Mouse (Mus musculus): ENCODE measurements at regions not wholly inside any gene's neighbourhood (a gene's known extent, or its start where the extent isn't known, plus 50 kb on each side); places are given as distances from the start of the nearest gene placed in this dataset.
A peak's percentile ranks its signal among the peaks of the same experiment; 100 is the strongest.

DNA sequence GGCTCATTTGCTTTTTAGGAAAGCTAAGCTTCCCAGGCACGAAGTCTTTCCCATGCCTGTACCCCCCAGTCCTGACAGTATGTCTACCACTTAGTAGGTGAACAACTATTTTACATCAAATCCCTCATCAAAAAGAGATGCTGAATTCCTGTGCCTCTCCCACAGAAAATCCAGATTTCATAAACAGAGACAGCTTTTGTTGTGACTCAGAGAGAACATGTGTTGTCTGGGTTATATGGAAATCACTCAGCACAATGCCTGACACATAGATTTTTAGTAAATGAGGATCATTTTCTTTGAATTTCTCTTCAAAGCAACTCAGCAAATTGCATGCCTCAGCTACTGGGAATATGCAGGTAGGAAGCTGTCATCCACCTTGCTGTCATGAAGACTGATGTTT is 193.5 kb downstream of the Usp46 start:
- no peak for DNase-seq

DNA sequence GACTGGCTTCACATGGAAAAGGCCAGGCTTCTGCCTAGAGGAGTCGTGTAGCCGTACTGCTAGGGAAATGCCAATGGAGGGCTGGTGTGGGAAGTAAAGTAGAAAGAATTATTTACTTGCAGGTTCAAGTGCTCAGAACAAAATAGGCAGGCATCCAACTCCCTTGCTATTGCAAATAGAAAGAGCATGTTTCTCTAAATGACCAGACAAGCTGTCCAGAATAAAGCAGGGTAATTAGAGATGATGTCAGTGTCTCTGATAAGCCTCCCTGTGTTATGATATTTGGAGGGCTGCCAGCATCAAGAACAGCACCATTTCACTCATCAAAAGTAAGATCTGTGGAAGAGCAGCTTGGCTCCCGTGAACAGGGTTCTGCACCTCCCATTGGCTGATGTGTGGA is 192.4 kb downstream of the Usp46 start:
- peak; percentile 26 to 27 for DNase-seq

DNA sequence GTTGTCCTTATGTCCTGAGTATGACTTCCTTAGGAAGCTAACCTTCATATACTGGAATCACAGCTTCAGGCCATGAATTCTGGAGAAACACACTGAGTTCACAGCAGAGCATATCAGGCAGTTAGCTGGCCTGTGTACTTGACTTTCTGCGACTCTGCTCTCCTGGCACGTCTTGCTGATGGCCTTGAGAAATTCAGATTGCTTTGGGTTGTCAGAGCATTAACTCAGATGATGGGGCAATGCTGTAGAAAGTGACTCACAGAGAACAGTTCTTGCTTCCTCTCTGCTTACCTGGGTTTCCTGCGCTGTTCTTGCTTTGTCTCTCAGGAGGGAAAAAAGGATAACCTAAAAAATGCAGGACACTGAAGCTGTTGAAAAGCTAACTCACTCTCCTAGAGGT is 187.3 kb downstream of the Usp46 start:
- peak; percentile 32 to 51 for DNase-seq

DNA sequence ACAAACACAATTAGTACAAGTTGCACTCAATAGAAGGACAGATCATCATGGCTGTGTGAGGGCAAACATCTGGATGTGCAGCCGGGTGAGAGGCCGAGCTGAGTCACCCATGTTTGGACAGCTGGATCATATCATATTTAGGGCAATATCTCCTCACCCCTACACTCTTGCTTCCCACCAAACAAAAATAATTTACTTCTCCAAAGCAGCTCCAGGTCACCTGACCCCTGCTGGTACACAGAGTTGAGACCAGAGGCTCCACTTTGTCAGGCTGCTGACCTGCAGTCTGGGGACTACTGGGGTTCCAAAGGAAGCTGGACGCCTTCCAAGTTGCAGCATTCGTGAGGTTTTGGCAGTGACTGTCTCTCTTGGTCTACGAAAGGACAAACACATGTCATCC is 186.3 kb downstream of the Usp46 start:
- peak; percentile 81 to 87 for DNase-seq

DNA sequence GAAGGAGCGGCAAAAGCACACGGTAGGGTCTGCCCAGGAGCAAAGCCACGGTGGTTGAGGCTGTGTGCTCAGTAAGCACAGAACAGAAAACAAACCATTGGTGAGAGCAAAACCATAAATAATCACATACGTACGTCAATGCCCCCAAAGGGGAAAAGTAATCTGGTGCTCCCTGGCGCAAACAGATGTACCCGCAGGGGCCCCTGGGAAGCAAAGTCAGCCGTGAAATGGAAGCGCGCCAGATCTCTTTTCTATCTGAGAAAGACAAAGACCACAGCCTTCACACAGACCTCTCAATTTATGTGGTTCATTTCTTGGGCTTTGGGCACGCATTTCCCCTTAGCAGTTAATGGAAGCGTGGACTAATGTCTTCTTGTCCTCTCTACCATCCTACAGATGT is 183.2 kb downstream of the Usp46 start:
- DNase-seq, result no peak

DNA sequence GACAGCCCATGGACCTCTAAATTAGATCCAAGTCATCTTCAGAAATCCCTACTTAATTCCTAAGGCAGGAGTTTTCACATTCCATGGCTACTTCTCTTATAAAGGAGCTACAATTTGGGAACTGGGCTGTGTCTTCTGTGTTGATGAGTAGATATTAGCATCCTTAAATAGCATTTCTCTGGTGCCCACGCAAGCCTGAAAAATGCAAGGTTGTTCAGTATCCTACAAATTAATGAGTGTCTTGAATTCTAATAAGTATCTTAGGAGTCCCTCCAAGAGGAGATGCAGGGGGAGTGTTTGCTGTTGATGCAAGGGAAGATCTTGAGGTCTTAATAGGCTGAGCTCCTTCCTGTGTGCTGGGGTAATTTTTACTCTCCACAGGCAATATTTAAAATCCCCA is 182.5 kb downstream of the Usp46 start:
- DNase-seq, result no peak

DNA sequence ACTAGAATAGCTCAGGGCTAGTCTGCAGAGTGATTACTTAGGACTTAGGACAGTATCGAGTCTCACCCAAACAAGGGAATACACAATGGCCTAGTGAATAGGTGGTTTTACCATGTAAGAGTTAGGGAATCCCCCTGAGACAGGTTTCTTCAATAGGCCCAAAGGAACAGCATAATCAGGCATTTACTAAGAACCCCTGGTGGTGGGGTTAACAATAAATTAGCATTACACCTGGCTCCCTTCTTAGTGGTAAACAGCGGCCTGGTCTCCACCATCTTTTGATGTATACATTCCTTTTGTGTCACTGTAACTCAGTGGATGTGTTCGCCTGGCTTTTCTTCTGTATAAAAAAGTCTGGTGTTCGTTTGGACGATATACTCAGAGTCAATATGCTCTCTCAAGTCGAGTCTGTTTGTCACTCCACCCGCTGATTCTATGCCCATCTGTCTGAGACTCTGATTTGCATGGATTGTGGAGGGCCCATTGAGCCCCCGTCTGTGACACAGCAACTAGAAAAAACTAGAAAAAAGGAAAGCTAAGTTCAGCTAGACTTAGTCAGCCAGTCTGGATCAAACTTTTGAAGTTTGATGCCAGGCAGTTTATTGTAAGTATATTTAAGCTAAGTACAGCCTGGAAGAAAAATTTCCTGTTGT is 180.8 kb downstream of the Usp46 start:
- DNase-seq, result no peak

DNA sequence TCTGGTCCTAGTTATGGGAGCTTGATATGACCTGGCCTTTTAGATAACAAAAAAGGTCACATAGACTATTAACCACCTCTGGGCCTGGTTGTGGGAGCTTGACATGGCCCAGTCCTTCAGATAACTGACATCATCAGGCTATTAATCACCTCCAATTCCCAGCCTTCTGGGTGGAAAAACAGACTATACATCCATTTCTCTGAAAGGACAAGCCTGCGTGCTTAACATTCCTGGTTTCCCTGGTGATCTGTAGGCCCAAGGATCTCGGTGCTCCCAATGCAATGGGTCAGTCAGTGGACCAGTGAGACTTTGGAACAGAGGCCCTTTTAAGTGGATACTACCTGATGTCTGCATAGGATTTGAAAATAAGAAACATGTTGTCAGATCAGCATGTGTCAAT is 179.8 kb downstream of the Usp46 start:
- no peak for DNase-seq

DNA sequence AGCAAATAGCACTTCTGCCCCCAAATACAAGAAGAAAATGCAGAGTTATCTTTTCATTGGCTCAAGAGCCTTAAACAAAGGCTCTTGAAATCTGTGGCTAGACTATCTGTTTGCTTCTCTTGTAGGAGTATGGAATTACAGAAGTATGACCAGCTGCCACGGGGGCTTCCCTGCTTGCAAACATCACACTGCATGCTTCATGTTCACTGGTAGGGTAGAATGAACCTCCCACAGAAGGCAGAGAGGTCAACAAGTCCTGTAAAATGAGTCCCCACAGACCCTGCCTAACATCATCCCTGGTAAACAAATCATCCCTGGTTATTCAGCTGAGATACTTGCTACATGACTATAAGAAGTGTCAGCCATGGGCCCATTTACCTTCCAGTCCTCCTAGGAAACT is 178.9 kb downstream of the Usp46 start:
- no peak for DNase-seq

DNA sequence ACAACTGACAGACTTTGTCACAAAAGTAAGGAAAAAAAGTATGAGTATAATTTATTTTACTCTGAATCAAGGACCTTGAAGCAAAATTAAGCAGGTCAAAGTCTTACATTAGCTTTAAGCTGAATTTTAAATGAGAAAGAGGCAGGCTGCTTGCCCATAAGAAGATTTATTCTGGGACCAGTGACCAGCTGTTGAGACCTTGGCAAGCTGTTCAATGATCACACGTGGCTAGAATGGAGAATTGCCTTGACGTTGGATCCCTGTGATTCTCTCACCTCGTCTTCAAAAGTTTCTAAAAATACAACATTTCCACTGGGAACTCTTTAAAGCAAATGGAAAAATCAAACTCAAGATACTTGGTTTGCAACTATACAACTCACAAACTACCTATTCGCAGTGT is 177.3 kb downstream of the Usp46 start:
- DNase-seq, result peak in 1 of 2 experiments; percentile 14

DNA sequence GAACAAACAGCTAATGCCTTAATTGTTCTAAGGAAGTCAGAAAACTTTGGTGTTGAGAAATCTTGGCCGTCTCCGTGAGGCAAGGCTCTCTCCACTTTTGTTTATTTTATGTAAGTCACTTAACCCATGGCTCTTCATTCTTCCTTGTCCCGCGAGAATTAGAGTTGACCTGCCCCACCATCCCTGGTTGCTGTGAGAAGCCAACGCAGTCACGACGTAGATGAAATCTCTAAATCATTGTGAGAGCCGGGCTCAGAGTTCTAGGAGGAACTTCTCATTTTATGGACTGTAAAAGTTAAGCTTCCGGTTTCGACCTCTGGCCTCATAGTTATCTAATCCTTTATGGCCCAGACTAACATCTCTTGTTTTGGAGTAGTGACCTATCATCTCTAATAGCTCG is 176.6 kb downstream of the Usp46 start:
- DNase-seq, result no peak

DNA sequence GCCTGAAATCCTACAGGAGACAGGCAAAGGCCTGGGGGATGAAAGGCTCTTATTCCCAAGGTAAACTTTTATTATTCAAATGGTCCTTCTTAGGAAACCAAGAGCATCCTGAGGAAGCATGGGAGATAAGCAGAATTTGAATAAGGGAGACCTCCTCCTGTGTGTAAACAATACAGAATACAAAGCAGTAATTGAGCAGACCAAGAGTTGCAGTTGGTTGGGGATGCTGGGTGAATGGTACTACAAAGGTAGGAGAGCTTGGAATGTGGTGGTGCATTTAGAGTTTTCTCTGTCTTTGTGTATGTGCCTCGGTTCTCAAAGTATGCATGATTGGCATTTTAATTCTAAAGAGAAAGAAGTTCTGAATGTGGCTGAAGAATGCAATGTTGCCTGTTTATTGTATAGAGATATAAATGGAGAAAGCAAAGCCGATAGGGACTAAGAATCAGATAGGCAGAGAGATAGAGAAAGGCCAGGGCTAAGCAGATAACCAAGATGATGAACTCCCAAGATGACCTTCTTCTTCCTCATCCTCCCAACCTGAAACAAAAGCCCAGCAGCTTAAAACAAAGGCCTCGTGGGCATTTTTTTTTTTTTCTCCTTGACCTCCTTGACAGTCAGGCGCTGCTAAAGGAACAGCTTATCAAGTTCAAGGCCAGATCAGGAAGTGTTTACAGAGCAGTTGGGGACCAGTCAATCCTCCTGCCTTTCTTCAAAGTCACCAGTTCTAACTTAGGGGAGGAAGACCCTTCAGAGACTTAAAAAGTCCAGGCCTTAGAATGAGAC is 175.6 kb downstream of the Usp46 start:
- DNase-seq, result no peak

DNA sequence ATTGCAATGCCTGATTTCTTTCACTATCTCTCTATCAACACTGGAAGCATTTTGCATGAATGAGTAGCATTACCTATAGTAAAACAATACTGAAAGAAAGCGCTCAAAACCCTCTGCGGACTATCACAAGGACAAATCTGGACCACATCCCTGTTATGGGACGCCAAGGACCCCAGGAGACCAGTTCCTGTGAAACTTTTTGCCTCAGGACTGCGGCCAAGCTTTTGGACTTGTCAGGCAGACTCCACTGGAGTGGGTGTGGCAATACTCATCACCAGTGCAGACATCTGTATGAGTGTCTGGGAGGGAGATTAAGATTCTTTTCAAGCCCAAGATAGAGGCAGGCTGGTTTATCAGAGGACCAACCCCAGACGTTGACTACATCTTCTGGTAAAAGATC is 173.0 kb downstream of the Usp46 start:
- DNase-seq, result no peak

DNA sequence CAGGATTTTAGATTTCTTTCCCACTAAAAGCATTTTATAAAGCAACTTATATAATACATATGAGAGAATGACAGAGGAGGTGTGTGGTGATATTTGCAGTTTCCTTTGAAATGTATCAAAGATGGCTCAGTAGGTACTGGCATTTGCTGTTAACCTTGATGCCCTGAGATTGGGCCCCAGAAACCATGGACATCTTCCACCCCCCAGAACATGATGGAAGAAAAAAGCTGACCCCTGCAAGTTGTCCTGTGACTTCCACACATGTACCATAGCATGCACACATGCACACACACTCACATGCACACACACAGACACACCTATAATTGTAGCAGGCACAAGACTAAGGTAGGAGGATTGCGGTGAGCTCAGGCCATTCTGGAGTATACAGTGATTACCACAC is 171.4 kb downstream of the Usp46 start:
- no peak for DNase-seq

DNA sequence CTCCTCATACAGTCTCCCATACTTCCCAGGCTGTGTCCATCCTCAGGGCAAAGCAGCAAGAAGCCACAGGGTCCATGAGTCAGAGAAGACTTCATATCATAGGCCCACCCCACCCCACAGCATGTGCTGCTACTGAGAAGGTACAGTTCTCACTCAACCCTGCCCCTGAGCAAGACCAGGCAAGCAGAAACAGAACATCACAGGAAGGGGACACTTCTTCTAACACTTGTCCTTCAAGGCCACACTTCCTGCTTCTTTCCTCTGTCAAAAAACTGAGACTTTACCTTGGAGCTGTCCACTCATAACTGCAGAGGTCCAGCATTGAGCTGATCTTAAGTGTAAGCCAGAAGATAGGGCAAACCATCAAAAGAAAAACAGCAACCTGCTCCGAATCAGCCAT is 166.6 kb downstream of the Usp46 start:
- no peak for DNase-seq

DNA sequence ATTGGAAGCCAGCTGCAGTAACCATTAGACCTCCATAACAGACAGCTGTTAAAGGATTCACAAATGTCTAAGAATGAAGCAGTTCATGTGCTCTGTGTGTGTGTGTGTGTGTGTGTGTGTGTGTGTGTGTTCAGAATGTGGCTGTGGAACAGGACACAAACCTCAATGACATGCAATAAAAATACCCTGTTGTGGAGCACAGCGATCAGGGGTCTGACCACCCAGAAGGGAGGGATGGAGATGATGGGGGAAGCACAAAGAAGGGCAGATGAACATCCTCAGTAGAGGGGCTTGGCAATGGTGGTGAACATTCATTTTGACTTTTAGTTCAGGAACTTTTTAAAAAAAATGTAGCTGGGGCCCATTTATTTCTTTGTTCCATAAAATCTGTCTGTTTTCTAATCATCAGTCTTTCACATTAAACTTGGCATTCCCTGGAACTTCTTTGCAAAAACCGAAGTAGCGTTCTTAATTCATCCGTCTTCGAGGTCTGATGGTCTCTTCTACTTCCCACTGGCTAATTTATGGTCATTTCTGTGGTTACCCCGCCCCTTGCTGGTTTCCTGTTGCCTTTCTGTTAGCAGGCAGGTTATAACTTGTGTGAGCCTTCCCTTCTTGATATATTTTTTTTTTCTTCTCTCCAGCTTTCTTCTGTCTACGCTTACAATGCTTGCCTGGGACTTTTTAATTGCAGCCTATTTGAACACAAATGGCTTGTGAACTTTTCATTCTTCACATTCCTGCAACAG is 165.6 kb downstream of the Usp46 start:
- no peak for DNase-seq

DNA sequence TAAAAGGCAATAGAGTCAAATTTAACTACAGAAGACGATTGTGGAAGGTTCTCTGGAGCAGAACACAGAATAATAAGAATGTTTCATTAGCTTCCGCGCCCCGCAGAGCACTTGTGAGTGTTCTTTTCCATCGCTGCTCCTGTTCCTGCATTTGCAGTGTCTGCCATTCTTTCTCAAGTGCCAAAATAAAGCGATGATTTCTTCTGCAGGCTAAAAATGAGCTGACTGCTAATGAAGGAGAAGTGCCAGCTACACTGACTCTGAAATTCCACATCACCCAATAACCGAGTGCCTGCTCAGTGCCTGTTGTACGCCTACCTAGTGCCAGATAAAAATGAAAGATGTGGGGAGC is 165.0 kb downstream of the Usp46 start:
- no peak for DNase-seq

DNA sequence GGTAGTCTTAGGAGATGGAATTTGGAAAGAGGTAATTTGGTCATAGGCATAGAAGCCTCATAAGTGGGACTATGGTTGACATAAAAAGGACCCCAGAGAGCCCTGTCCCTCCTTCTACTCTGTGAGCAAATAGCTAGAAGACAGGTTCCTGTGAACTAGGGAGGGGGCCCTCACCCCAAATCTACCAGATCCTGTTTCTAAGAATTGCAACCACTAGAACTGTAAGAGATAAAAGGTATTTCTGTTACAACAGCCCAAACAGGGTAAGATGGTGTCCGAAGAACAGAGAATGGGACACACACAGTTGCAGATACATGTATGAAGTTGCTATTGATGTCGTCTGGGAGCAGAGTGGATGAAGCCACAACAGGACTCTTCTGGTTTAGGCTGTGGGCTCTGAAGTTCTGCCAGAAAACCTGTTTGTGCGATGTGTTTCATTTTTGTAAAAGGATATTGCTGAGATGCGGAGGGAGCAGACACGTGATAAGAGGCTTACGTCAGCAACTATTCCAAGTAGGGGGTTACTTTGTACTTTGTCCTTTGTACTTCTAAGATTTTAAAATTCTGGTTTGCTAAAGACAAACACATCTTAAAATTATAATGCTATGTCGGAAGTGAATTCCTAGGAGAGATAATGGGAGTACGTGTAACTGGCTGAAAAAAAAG is 164.0 kb downstream of the Usp46 start:
- DNase-seq, result no peak

DNA sequence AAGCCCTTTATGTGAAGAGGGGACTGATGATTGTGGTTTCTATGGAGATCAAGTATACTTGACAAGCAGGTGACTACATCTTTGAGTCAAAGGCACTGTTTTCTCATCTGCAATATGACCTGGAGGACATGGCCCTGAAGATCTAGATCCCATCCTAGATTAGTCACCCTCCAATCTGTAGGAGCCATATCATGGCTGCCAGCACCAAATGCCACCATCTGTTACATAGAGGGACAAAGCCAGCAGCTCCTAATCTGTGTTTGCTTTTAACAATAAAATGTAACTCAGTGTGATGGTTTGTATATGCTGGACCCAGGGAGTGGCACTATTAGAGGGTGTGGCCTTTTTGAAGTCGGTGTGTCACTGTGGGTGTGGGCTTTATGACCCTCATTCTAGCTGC is 156.1 kb downstream of the Usp46 start:
- no peak for DNase-seq

DNA sequence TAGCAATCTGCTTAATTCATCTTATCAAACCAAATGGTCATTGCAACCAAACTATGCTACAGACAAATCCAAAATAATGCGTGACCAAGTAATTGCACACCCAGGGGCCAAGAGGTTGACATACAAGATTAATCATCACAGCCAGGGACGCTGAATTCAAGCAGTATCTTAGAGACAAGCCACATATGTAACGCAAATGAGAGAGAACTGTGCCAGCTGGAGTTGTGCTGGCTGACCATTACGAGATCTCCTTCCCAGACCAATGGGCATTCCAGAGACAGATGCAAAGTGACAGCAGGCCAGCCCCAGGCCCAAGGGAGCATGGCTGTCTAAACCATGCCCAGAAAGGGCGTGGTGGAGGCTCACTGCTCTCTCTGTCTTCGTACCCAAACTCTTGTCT is 155.1 kb downstream of the Usp46 start:
- DNase-seq, result no peak

DNA sequence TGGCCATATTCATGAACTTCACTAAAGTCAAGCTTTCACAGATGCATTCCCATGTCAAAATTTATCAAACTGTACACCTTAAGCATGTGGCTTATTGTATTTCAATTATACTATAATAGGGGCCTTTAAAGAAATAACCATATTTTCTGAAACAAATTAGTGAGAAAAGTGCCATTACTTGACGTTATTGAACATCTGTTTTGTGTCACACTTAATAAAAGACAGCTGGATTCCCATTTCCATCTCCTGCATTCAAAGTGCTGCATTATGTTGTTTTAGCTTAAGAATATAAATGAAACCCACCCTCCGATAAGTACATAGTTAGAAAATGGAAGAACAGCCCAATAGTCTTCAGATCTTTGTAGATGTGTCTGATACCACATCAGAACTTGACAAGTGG is 150.2 kb downstream of the Usp46 start:
- DNase-seq, result no peak

DNA sequence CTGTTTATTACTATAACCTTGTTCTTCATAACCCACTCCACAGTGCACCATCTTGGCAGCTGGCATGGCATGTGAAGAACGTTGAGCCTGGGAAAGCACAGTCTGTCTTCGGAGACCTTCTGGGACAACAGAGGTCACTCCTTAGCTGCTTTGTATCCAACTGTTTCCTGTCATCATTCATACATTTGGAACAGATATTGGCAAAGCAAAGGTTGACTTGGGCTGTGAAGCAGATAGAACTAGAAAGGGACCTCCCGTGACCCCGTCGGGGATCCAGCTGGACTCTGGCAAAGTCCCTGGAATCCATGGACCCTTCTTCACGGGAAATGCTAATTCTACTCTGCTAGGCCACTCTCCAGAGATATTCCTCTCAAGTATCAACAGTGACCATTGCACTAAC is 148.3 kb downstream of the Usp46 start:
- peak; percentile 66 to 75 for DNase-seq

DNA sequence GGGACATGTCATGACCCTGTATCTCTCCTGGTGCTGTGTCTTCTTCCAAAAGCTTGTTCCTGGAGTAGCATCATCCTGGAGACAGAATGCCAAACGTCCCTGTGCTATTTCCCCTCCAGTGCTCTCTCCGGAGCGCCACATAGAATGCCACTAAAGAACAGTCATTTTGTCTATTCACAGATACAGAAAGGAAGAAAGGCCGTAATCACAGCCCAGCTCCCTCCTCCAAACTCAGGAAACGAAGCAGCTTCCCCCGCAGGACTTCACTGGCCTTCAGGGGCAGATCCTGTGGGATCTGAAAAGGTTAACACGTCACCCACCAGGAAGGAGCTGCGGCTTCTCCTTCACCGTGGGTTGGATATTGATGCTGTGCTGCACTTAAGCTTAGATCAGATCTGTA is 140.7 kb downstream of the Usp46 start:
- DNase-seq, result no peak

All from heart, adult 18-20 months (tissue).